Mouse (Mus musculus): ENCODE data around the gene Gins2. TPM values are rescaled to one million over a fixed set of nuclear protein-coding genes. Genes with fewer than 3 reads are reported as not detected.

Gene Gins2
- polyA plus RNA-seq (2012; rRNA removed) (31.5 and 37.5 TPM in 2 replicates), polyA plus RNA-seq (2014; fragmentation: Nextera tagmentation; extraction: Ambion mirVana) (63.4 and 63.7 TPM in 2 replicates)

GRCm38 (mm10) chr8:120588908-120589771, at the start of gene Gins2:
Gins2 (minus strand) TSS chr8:120589304.
- H3K9me3 ChIP-seq (ENCODE audit: control insufficient read depth, low read length), result no peaks in the 10 kb centered on the region
- TF ChIP-seq EP300 (IDR thresholded peaks at IDR 0.05; ENCODE audit: low read depth) (no peak), CTCF (IDR thresholded peaks at IDR 0.05; ENCODE audit: low read depth) (0 out of 2 replicates have a peak, but pooled peaks have one; percentile 24)
- H3K27ac ChIP-seq, result peak within 1 kb of the TSS; percentile 57
- H3K4me2 ChIP-seq (ENCODE audit: low read depth), result peak within 1 kb of the TSS; percentile 99
- H3K4me1 ChIP-seq (replicated peaks; ENCODE audit: control insufficient read depth in 2 of 2, insufficient read depth in 2 of 2, low read length in 1 of 2), result peaks cover 10 to 11% of the 10 kb centered on the region in 2 experiments
- no peaks in the 10 kb centered on the region for H3K27me3 ChIP-seq (ENCODE audit: control insufficient read depth, insufficient read depth, low read length)
- peaks cover 7% of the 10 kb centered on the region for H3K36me3 ChIP-seq (replicated peaks; ENCODE audit: control insufficient read depth, insufficient read depth, low read depth)
- under 1% methylated on average over 67 of the region's 67 CpGs for WGBS (ENCODE audit: insufficient replicate concordance)
- DNase-seq (ENCODE audit: low read depth in 3 of 3, low spot score in 3 of 3), result peak; percentile 98 to 99 (median 98)
- H3K9ac ChIP-seq (replicated peaks), result peak within 1 kb of the TSS; percentile 89
- peak; percentile 97 for ATAC-seq (ENCODE audit: insufficient read depth)
- H3K4me3 ChIP-seq (ENCODE audit: insufficient read depth in 1 of 2, low read depth in 2 of 2, low read length in 2 of 2), result peak within 1 kb of the TSS; percentile 82 to 91

GRCm38 (mm10) chr8:120634329-120634839, 45.3 kb upstream of the Gins2 start:
- Histone ChIP-seq H3K9ac (replicated peaks) (no peak overlapping the region; the same call in none of the 2 replicates), H3K36me3 (replicated peaks; ENCODE audit: control insufficient read depth, insufficient read depth, low read depth) (no peaks in the 10 kb centered on the region), H3K4me1 (replicated peaks; ENCODE audit: control insufficient read depth in 2 of 2, insufficient read depth in 2 of 2, low read length in 1 of 2) (no peaks in the 10 kb centered on the region), H3K27ac (no peak overlapping the region), H3K27me3 (ENCODE audit: control insufficient read depth, insufficient read depth, low read length) (peaks cover 24% of the 10 kb centered on the region), H3K9me3 (ENCODE audit: control insufficient read depth, low read length) (no peaks in the 10 kb centered on the region), H3K4me3 (ENCODE audit: insufficient read depth in 1 of 2, low read depth in 2 of 2, low read length in 2 of 2) (peak overlapping the region; percentile 40 to 48), H3K4me2 (ENCODE audit: low read depth) (peak overlapping the region; percentile 75)
- ATAC-seq (ENCODE audit: insufficient read depth) (peak; percentile 59), DNase-seq (ENCODE audit: low read depth in 3 of 3, low spot score in 3 of 3) (no peak)
- 1% methylated on average over 37 of the region's 42 CpGs for WGBS (ENCODE audit: insufficient replicate concordance)
- TF ChIP-seq CTCF (IDR thresholded peaks at IDR 0.05; ENCODE audit: low read depth) (no peak), EP300 (IDR thresholded peaks at IDR 0.05; ENCODE audit: low read depth) (no peak)

- H3K27me3 ChIP-seq (ENCODE audit: control insufficient read depth, insufficient read depth, low read length), result peaks cover 24% of the 10 kb centered on the region
- H3K4me2 ChIP-seq (ENCODE audit: low read depth), result peak overlapping the region; percentile 75
- WGBS (ENCODE audit: insufficient replicate concordance), result under 1% methylated on average over 44 of the region's 44 CpGs
- H3K9me3 ChIP-seq (ENCODE audit: control insufficient read depth, low read length), result no peaks in the 10 kb centered on the region
- no peaks in the 10 kb centered on the region for H3K4me1 ChIP-seq (replicated peaks; ENCODE audit: control insufficient read depth in 2 of 2, insufficient read depth in 2 of 2, low read length in 1 of 2)
- no peak overlapping the region; the same call in 1 of the 2 replicates for H3K9ac ChIP-seq (replicated peaks)
- TF ChIP-seq CTCF (IDR thresholded peaks at IDR 0.05; ENCODE audit: low read depth), result no peak
- TF ChIP-seq EP300 (IDR thresholded peaks at IDR 0.05; ENCODE audit: low read depth), result no peak
- H3K36me3 ChIP-seq (replicated peaks; ENCODE audit: control insufficient read depth, insufficient read depth, low read depth), result no peaks in the 10 kb centered on the region
- DNase-seq (ENCODE audit: low read depth in 3 of 3, low spot score in 3 of 3) (no peak), ATAC-seq (ENCODE audit: insufficient read depth) (peak; percentile 16; the same call in 1 of the 2 replicates)
- H3K4me3 ChIP-seq (ENCODE audit: insufficient read depth in 1 of 2, low read depth in 2 of 2, low read length in 2 of 2), result peak overlapping the region; percentile 40 to 48
- H3K27ac ChIP-seq, result no peak overlapping the region
Measured at GRCm38 (mm10) chr8:120633665-120634271, 44.7 kb upstream of the Gins2 start.

GRCm38 (mm10) chr8:120632969-120633664, 44.0 kb upstream of the Gins2 start:
- TF ChIP-seq CTCF (IDR thresholded peaks at IDR 0.05; ENCODE audit: low read depth), result no peak
- Histone ChIP-seq H3K4me3 (ENCODE audit: insufficient read depth in 1 of 2, low read depth in 2 of 2, low read length in 2 of 2) (no peak overlapping the region), H3K9me3 (ENCODE audit: control insufficient read depth, low read length) (no peaks in the 10 kb centered on the region), H3K36me3 (replicated peaks; ENCODE audit: control insufficient read depth, insufficient read depth, low read depth) (no peaks in the 10 kb centered on the region), H3K9ac (replicated peaks) (no peak overlapping the region), H3K27ac (no peak overlapping the region), H3K27me3 (ENCODE audit: control insufficient read depth, insufficient read depth, low read length) (peaks cover 24% of the 10 kb centered on the region), H3K4me1 (replicated peaks; ENCODE audit: control insufficient read depth in 2 of 2, insufficient read depth in 2 of 2, low read length in 1 of 2) (no peaks in the 10 kb centered on the region), H3K4me2 (ENCODE audit: low read depth) (peak overlapping the region; percentile 75)
- no peak for DNase-seq (ENCODE audit: low read depth in 3 of 3, low spot score in 3 of 3)
- ATAC-seq (ENCODE audit: insufficient read depth), result no peak
- 39% methylated on average over 17 of the region's 17 CpGs for WGBS (ENCODE audit: insufficient replicate concordance)

Data from liver, embryonic 14.5 days (tissue).